Mouse (Mus musculus) MN1 (cell line): ENCODE results near the gene Nosip.
"Not testable (repeated sequence)": the region's sequence is repeated elsewhere in the genome, so short reads cannot be mapped to it uniquely, and the experiment has no call there.

Source experiments
- DNase-seq: peaks from one replicate; pipeline ENCODE4 v3.0.0-alpha.2; 2016; ENCODE audit warnings: low spot score

Nosip gene

GRCm38 (mm10) chr7:45090251-45090977 is 28.2 kb downstream of the Nosip start:
- DNase-seq: no peak

GRCm38 (mm10) chr7:45091001-45091990 is 29.1 kb downstream of the Nosip start:
- no peak for DNase-seq

GRCm38 (mm10) chr7:45092048-45092447 is 29.8 kb downstream of the Nosip start, which contains the start of gene Rcn3:
Gene Rcn3, minus strand, starts transcription at chr7:45092221.
- peak; percentile 88 for DNase-seq

GRCm38 (mm10) chr7:45092828-45093515 is 30.7 kb downstream of the Nosip start:
- DNase-seq: peak; percentile 37

DNA sequence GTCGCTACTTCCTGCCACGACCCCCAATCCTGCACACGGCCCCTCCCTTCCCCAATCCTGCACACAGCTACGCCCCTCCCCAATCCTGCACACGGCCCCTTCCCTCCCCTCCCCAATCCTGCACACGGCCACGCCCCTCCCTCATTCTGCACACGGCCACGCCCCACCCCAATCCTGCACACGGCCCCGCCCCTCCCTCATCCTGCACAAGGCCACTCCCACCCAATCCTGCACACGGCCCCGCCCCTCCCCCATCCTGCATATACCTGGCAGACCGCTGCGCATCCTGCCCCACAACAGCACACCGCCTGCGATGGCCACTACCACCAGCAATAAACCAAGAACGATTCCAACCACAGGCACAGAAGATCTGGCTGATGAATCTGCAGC is 31.3 kb downstream of the Nosip start:
- no peak for DNase-seq

- DNase-seq: no peak
Observed at GRCm38 (mm10) chr7:45094121-45094520, 31.9 kb downstream of the Nosip start.

DNA sequence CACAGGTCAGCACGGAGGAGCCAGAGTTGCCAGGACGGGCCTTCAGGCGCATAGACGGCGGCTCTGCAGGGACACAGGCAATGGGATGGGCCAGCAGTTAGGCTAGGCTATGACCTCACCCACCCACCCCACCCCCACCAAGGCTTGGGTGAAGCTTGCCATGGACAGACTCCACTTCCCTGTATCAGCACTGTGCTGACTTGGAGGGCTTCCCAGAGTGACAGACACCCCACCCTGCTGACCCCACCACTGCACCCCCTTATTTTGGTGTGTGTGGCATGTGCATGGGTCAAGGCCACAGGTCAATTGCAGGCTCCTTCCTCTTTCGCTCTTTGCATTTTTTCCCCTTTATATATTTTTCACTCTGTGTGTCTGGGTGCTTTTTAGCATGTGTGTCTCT is 33.1 kb downstream of the Nosip start:
- DNase-seq: no peak

GRCm38 (mm10) chr7:45095965-45096364 is 33.7 kb downstream of the Nosip start:
- not testable (repeated sequence) for DNase-seq

- DNase-seq: no peak
Observed at GRCm38 (mm10) chr7:45097479-45097878, 35.2 kb downstream of the Nosip start.

GRCm38 (mm10) chr7:45098541-45099240 is 36.5 kb downstream of the Nosip start:
- DNase-seq: no peak

DNA sequence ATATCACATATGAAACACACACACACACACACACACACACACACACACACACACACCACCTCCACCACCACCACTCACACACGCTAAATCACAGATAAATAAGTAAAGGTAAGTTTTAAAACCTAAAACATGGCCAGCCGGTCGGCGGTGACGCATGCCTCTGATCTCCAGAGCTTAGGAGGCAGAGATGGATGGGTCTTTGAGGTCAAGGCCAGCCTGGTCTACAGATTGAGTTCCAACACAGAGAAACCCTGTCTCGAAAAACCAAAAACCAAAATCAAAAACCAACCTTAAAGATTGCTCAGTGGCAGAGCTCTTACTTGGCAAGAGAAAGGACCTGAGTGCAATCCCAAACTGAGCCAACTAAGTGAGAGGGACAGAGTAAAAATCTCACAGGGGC is 37.8 kb downstream of the Nosip start:
- no peak for DNase-seq

- DNase-seq: no peak
Observed at GRCm38 (mm10) chr7:45102441-45102840, 40.2 kb downstream of the Nosip start.

DNA sequence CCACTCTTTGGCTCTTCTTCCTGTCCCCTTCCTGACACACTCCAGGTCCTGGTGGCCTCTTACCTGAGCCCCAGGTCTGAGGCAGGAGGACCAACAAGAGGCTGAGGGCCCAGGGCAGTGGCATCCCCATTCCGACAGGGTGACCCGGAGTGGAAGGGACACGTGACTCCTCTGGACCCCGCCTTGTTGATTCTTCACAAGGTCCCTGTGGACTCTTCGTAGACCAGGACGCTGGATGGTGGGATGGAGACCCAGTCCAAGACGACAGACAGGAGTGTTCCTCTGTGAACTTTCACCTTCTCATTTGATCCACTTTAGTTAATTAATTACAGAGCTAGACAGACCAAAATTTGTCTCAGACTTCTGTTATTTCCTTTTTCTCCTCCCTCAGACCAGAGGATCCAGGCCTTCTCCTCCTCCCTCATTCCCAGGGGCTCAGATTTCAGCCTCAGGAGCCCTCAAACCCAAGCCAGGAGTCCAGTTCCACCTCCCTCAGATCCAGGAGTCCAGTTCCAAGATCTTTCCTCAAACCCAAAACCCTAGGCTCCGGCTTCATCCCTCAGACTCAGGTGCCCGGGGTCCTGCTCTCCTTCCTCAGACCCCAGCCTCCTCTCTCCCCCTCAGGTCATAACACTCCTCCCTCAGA is 40.8 kb downstream of the Nosip start:
- no peak for DNase-seq

- DNase-seq: peak; percentile 85
Observed at GRCm38 (mm10) chr7:45103652-45104180, 41.5 kb downstream of the Nosip start, which contains the start of gene Fcgrt. Gene Fcgrt, minus strand, starts transcription at chr7:45103851.

GRCm38 (mm10) chr7:45104941-45105340 is 42.7 kb downstream of the Nosip start:
- no peak for DNase-seq

GRCm38 (mm10) chr7:45105491-45105890 is 43.3 kb downstream of the Nosip start:
- no peak for DNase-seq

DNA sequence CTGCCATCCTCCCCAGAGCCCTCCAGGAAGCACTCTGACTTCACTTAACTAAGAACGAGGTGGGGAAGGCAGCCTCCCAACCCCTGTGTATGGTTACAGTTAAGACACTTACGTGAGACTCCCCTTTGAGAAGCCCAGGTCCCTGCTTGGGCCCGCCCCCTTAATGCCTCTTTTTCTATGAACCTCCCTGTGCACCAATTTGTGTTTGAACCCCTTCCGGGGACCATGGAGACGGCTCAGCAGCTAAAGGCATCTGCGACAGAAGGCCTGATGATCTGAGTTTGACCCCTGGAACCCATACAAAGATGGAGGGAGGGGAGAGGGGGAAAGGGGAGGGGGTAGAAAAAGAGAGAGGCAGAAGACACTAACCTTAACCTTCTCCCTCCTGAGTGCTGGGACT is 44.2 kb downstream of the Nosip start:
- DNase-seq: no peak

DNA sequence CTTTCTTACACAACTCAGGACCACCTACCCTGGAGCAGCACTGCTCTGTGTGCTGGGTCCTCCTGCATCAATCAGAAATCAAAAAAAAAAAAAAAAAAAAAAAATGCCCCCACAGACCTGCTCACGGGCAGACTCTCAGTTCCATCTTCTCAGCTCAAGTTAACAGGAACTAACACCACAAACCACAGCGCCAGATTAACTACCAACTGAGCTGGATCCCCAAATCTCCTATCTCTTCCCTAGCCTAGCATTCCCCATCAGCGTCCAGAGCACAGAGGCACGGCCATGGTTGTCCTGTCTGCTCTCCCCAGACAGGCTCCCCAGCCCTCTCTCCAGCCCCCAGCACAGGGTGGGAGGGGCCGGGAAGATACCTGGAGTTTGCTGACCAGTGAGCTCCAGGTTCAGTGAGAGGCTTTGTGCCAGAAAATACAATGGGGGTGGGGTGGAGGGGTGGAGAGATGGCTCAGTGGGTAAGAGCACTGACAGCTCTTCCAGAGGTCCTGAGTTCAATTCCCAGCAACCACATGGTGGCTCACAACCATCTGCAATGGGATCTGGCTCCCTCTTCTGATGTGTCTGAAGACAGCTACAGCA is 44.9 kb downstream of the Nosip start:
- DNase-seq: no peak

DNA sequence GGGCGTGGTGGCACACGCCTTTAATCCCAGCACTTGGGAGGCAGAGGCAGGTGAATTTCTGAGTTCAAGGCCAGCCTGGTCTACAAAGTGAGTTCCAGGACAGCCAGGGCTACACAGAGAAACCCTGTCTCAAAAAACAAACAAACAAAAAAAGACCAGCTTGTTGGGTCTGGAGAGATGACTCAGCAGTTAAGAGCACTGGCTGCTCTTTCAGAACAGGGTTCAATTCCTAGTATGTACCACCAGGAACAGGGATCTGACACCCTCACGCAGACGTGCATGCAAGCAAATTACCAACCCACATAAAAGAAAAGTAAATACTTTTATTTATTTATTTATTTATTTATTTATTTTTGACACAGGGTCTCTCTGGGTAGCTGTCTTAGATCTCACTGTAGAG is 47.9 kb downstream of the Nosip start:
- DNase-seq: not testable (repeated sequence)

- DNase-seq: no peak
Observed at GRCm38 (mm10) chr7:45111940-45112339, 49.7 kb downstream of the Nosip start.
